Mouse (Mus musculus) adipocyte (in vitro differentiated cells): ENCODE results near the gene Ajm1.

ENCODE experiments used
- DNase-seq: peaks from one replicate; pipeline ENCODE4 v3.0.0-alpha.2; 2016; ENCODE audit warnings: low spot score

Ajm1 gene

GRCm38 (mm10) chr2:25581294-25581864 is at the start of gene Ajm1:
Gene Ajm1, minus strand, starts transcription at chr2:25581757.
- peak; percentile 60 for DNase-seq

GRCm38 (mm10) chr2:25628738-25629137 is 47.2 kb upstream of the Ajm1 start:
- DNase-seq = no peak

- no peak for DNase-seq
Measured at GRCm38 (mm10) chr2:25627811-25628210, 46.3 kb upstream of the Ajm1 start, which contains the start of gene Fcna. Gene Fcna, minus strand, starts transcription at chr2:25628030.

- DNase-seq = no peak
Measured at GRCm38 (mm10) chr2:25625986-25626385, 44.4 kb upstream of the Ajm1 start.

- DNase-seq = peak; percentile 80
Measured at GRCm38 (mm10) chr2:25621229-25622200, 40.0 kb upstream of the Ajm1 start, which contains the start of gene Tmem141. Gene Tmem141, minus strand, starts transcription at chr2:25622005.

GRCm38 (mm10) chr2:25620852-25621228 is 39.3 kb upstream of the Ajm1 start:
- no peak for DNase-seq

GRCm38 (mm10) chr2:25620386-25620785 is 38.8 kb upstream of the Ajm1 start:
- no peak for DNase-seq

GRCm38 (mm10) chr2:25617578-25617977 is 36.0 kb upstream of the Ajm1 start, which contains the start of gene Ccdc183:
Gene Ccdc183, minus strand, starts transcription at chr2:25617678.
- DNase-seq = no peak

- DNase-seq = no peak
Measured at GRCm38 (mm10) chr2:25616398-25616797, 34.8 kb upstream of the Ajm1 start.

- no peak for DNase-seq
Measured at GRCm38 (mm10) chr2:25608671-25609070, 27.1 kb upstream of the Ajm1 start.

- peak; percentile 87 for DNase-seq
Measured at GRCm38 (mm10) chr2:25607761-25608622, 26.4 kb upstream of the Ajm1 start, which contains the start of gene Rabl6. Gene Rabl6, minus strand, starts transcription at chr2:25608521.

- DNase-seq = no peak
Measured at GRCm38 (mm10) chr2:25602526-25602925, 21.0 kb upstream of the Ajm1 start.

GRCm38 (mm10) chr2:25600037-25600436 is 18.5 kb upstream of the Ajm1 start:
- DNase-seq = no peak

GRCm38 (mm10) chr2:25598749-25599148 is 17.2 kb upstream of the Ajm1 start:
- no peak for DNase-seq

GRCm38 (mm10) chr2:25596765-25597510 is 15.4 kb upstream of the Ajm1 start:
- no peak for DNase-seq

GRCm38 (mm10) chr2:25591863-25592262 is 10.3 kb upstream of the Ajm1 start:
- peak; percentile 32 for DNase-seq

GRCm38 (mm10) chr2:25588227-25588907 is 6.8 kb upstream of the Ajm1 start:
- no peak for DNase-seq

GRCm38 (mm10) chr2:25587290-25587689 is 5.7 kb upstream of the Ajm1 start:
- no peak for DNase-seq

- no peak for DNase-seq
Measured at GRCm38 (mm10) chr2:25585601-25586000, 4.0 kb upstream of the Ajm1 start.

- DNase-seq = no peak
Measured at GRCm38 (mm10) chr2:25584856-25585255, 3.3 kb upstream of the Ajm1 start.

GRCm38 (mm10) chr2:25584152-25584551 is 2.6 kb upstream of the Ajm1 start:
- no peak for DNase-seq
